Mouse (Mus musculus): ENCODE data around the gene Bdh1. TPM values are rescaled to one million over a fixed set of nuclear protein-coding genes. Genes with fewer than 3 reads are reported as not detected.

The Bdh1 gene
- polyA plus RNA-seq, 1 experiment from 2014 or later = 33.4 TPM

Other genes with a start within 250 kb of the Bdh1 start
- 22.9 and 23.4 TPM in 2 replicates for gene Acap2, start 221.0 kb upstream of the Bdh1 start, polyA plus RNA-seq (2014; fragmentation: Nextera tagmentation; extraction: Ambion mirVana)
- 99.3 and 107 TPM in 2 replicates for gene Ppp1r2, start 147.0 kb upstream of the Bdh1 start, polyA plus RNA-seq (2014; fragmentation: Nextera tagmentation; extraction: Ambion mirVana)
- 51.1 and 68.0 TPM in 2 replicates for gene Apod, start 107.5 kb upstream of the Bdh1 start, polyA plus RNA-seq (2014; fragmentation: Nextera tagmentation; extraction: Ambion mirVana)
- gene Dlg1, start 241.2 kb downstream of the Bdh1 start, polyA plus RNA-seq (2014; fragmentation: Nextera tagmentation; extraction: Ambion mirVana) = 20.6 and 26.4 TPM in 2 replicates